Mouse (Mus musculus): ENCODE measurements around the gene Pigl. TPM values are rescaled to one million over a fixed set of nuclear protein-coding genes. Genes with fewer than 3 reads are reported as not detected.
"Not testable (repeated sequence)": the region's sequence is repeated elsewhere in the genome, so short reads cannot be mapped to it uniquely, and the experiment has no call there.

The Pigl gene
- polyA plus RNA-seq, 1 experiment from 2014 or later: 6.9 TPM

DNA sequence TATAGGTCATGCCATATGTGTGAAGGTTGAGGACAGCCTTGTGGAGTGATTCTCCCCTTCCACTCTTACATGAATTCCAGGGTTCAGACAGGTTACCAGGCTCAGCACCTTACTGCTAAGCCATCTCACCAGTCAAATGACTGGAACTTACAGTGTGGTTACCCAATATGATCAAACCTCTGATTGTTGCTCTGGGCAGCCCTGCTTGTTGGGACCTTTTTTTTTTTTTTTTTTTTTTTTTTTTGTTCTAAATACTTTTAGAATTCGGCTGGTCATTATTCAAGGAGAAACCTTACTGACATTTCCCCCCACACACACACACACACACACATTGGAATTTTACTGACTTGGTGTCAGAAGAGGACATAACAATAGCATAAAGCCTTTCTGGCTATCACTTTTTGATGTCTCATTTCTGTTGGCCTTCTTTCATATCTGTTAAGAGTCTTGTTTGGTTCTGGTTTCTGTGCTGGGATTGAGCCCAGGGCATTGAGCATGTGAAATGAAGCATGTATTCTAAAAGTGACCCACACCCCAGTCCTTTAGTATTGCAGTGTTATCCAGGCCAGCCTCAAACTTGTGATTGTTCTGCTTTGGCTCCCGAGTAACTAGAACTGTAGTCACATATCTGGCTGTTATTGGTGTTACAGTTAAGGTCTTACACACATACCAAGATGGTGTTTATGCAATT is 5.1 kb downstream of the Pigl start:
- ATAC-seq: no peak
- Histone ChIP-seq H3K36me3 (ENCODE audit: control insufficient read depth, insufficient read depth) (no peaks in the 10 kb centered on the region), H3K27ac (ENCODE audit: low read length) (no peak overlapping the region), H3K4me3 (replicated peaks; ENCODE audit: low read length) (no peak overlapping the region), H3K9me3 (ENCODE audit: control insufficient read depth, low read length) (no peaks in the 10 kb centered on the region), H3K27me3 (replicated peaks; ENCODE audit: control insufficient read depth, insufficient read depth, low read length) (no peaks in the 10 kb centered on the region), H3K4me2 (ENCODE audit: low read length) (no peak overlapping the region), H3K4me1 (replicated peaks; ENCODE audit: control insufficient read depth, insufficient read depth, low read length) (peaks cover 3% of the 10 kb centered on the region), H3K9ac (replicated peaks; ENCODE audit: low read depth, low read length) (no peak overlapping the region)
- WGBS: 42% methylated on average over 2 of the region's 2 CpGs

- H3K4me1 ChIP-seq (replicated peaks; ENCODE audit: control insufficient read depth, insufficient read depth, low read length): no peaks in the 10 kb centered on the region
- H3K4me2 ChIP-seq (ENCODE audit: low read length): no peak overlapping the region
- no peak overlapping the region for H3K4me3 ChIP-seq (replicated peaks; ENCODE audit: low read length)
- no peaks in the 10 kb centered on the region for H3K9me3 ChIP-seq (ENCODE audit: control insufficient read depth, low read length)
- 95% methylated on average over 3 of the region's 3 CpGs for WGBS
- no peak overlapping the region for H3K27ac ChIP-seq (ENCODE audit: low read length)
- no peak for ATAC-seq
- H3K36me3 ChIP-seq (ENCODE audit: control insufficient read depth, insufficient read depth): no peaks in the 10 kb centered on the region
- no peak overlapping the region for H3K9ac ChIP-seq (replicated peaks; ENCODE audit: low read depth, low read length)
- H3K27me3 ChIP-seq (replicated peaks; ENCODE audit: control insufficient read depth, insufficient read depth, low read length): no peaks in the 10 kb centered on the region
Measured at GRCm38 (mm10) chr11:62464696-62465095, 6.4 kb downstream of the Pigl start.

DNA sequence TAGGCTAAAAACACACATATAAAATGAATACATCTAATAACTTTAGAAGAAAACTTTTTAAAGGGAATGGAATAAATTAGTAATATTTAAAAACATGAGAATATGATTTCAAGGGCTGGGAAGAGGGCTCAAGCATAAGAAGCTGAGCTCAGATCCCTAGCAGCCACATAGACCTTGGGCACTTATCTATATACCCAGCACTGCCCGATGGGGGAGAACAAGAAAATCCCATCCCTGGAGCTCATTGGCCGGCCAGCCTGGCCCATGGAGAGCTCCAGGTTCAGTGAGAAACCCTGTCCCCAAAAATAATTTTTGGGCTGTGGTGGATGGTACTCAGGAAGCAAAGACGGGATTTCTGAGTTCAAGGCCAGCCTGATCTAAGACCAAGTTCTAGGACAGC is 7.6 kb downstream of the Pigl start:
- ATAC-seq: no peak
- H3K4me3 ChIP-seq (replicated peaks; ENCODE audit: low read length): no peak overlapping the region
- H3K9me3 ChIP-seq (ENCODE audit: control insufficient read depth, low read length): no peaks in the 10 kb centered on the region
- no peaks in the 10 kb centered on the region for H3K27me3 ChIP-seq (replicated peaks; ENCODE audit: control insufficient read depth, insufficient read depth, low read length)
- H3K27ac ChIP-seq (ENCODE audit: low read length): no peak overlapping the region
- no peak overlapping the region for H3K9ac ChIP-seq (replicated peaks; ENCODE audit: low read depth, low read length)
- H3K4me1 ChIP-seq (replicated peaks; ENCODE audit: control insufficient read depth, insufficient read depth, low read length): no peaks in the 10 kb centered on the region
- WGBS: 92% methylated on average over 3 of the region's 3 CpGs
- H3K4me2 ChIP-seq (ENCODE audit: low read length): no peak overlapping the region
- H3K36me3 ChIP-seq (ENCODE audit: control insufficient read depth, insufficient read depth): no peaks in the 10 kb centered on the region

GRCm38 (mm10) chr11:62466546-62466945 is 8.3 kb downstream of the Pigl start:
- Histone ChIP-seq H3K4me1 (replicated peaks; ENCODE audit: control insufficient read depth, insufficient read depth, low read length) (no peaks in the 10 kb centered on the region), H3K9me3 (ENCODE audit: control insufficient read depth, low read length) (no peaks in the 10 kb centered on the region), H3K4me3 (replicated peaks; ENCODE audit: low read length) (no peak overlapping the region), H3K27me3 (replicated peaks; ENCODE audit: control insufficient read depth, insufficient read depth, low read length) (no peaks in the 10 kb centered on the region), H3K9ac (replicated peaks; ENCODE audit: low read depth, low read length) (no peak overlapping the region), H3K4me2 (ENCODE audit: low read length) (no peak overlapping the region), H3K27ac (ENCODE audit: low read length) (no peak overlapping the region), H3K36me3 (ENCODE audit: control insufficient read depth, insufficient read depth) (no peaks in the 10 kb centered on the region)
- 90% methylated on average over 3 of the region's 3 CpGs for WGBS
- no peak for ATAC-seq

GRCm38 (mm10) chr11:62467289-62467688 is 9.0 kb downstream of the Pigl start:
- not testable (repeated sequence) for H3K4me1 ChIP-seq (replicated peaks; ENCODE audit: control insufficient read depth, insufficient read depth, low read length); H3K9ac ChIP-seq (replicated peaks; ENCODE audit: low read depth, low read length); H3K4me2 ChIP-seq (ENCODE audit: low read length); H3K4me3 ChIP-seq (replicated peaks; ENCODE audit: low read length); H3K27ac ChIP-seq (ENCODE audit: low read length); ATAC-seq; H3K27me3 ChIP-seq (replicated peaks; ENCODE audit: control insufficient read depth, insufficient read depth, low read length); H3K36me3 ChIP-seq (ENCODE audit: control insufficient read depth, insufficient read depth); H3K9me3 ChIP-seq (ENCODE audit: control insufficient read depth, low read length)

DNA sequence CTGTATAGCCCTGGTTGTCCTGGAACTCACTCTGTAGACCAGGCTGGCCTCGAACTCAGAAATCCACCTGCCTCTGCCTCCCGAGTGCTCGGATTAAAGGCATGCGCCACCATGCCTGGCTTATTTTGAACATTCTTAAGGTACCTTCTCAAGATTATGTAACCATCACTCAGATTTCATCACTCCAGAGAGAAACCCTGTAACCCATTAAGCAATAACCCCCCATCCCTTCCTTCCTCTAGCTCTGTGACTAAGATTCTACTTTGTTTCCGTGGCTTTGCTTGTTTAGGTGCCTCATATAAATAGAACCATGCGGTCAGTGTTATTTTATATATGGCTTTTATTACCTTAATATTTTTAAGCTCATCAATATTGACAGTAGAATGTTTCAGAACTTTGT is 12.2 kb downstream of the Pigl start:
- no peak overlapping the region for H3K27ac ChIP-seq (ENCODE audit: low read length)
- H3K4me3 ChIP-seq (replicated peaks; ENCODE audit: low read length): no peak overlapping the region
- no peaks in the 10 kb centered on the region for H3K4me1 ChIP-seq (replicated peaks; ENCODE audit: control insufficient read depth, insufficient read depth, low read length)
- no peaks in the 10 kb centered on the region for H3K9me3 ChIP-seq (ENCODE audit: control insufficient read depth, low read length)
- H3K9ac ChIP-seq (replicated peaks; ENCODE audit: low read depth, low read length): no peak overlapping the region
- no peaks in the 10 kb centered on the region for H3K27me3 ChIP-seq (replicated peaks; ENCODE audit: control insufficient read depth, insufficient read depth, low read length)
- H3K4me2 ChIP-seq (ENCODE audit: low read length): no peak overlapping the region
- WGBS: 96% methylated on average over 6 of the region's 6 CpGs
- no peak for ATAC-seq
- no peaks in the 10 kb centered on the region for H3K36me3 ChIP-seq (ENCODE audit: control insufficient read depth, insufficient read depth)

GRCm38 (mm10) chr11:62473516-62473915 is 15.3 kb downstream of the Pigl start:
- 91% methylated on average over 5 of the region's 5 CpGs for WGBS
- H3K4me2 ChIP-seq (ENCODE audit: low read length): no peak overlapping the region
- no peak overlapping the region for H3K9ac ChIP-seq (replicated peaks; ENCODE audit: low read depth, low read length)
- H3K9me3 ChIP-seq (ENCODE audit: control insufficient read depth, low read length): no peaks in the 10 kb centered on the region
- no peak overlapping the region for H3K27ac ChIP-seq (ENCODE audit: low read length)
- ATAC-seq: no peak
- H3K27me3 ChIP-seq (replicated peaks; ENCODE audit: control insufficient read depth, insufficient read depth, low read length): no peaks in the 10 kb centered on the region
- no peak overlapping the region for H3K4me3 ChIP-seq (replicated peaks; ENCODE audit: low read length)
- H3K4me1 ChIP-seq (replicated peaks; ENCODE audit: control insufficient read depth, insufficient read depth, low read length): no peaks in the 10 kb centered on the region
- H3K36me3 ChIP-seq (ENCODE audit: control insufficient read depth, insufficient read depth): no peaks in the 10 kb centered on the region

DNA sequence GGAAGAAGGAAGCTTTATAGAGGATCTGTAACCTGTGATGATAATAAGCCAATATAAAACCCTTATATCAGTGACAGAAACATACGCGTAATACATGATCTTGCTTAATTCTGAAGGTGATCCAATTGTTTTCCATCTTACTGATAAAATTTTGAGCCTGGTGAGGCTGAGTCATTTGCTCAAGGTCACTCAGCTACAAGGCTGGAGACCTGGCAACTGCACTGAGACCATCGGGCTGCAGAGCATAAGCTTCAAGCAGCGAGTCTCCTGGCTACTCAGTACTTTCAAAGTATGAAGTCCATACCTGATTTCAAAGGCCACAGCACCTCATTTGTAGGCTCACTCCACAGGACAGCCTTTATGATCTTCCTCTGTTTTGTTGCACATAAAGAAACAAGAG is 17.9 kb downstream of the Pigl start:
- no peak overlapping the region for H3K4me3 ChIP-seq (replicated peaks; ENCODE audit: low read length)
- H3K9me3 ChIP-seq (ENCODE audit: control insufficient read depth, low read length): no peaks in the 10 kb centered on the region
- no peak overlapping the region for H3K4me2 ChIP-seq (ENCODE audit: low read length)
- no peaks in the 10 kb centered on the region for H3K27me3 ChIP-seq (replicated peaks; ENCODE audit: control insufficient read depth, insufficient read depth, low read length)
- no peak overlapping the region for H3K9ac ChIP-seq (replicated peaks; ENCODE audit: low read depth, low read length)
- H3K4me1 ChIP-seq (replicated peaks; ENCODE audit: control insufficient read depth, insufficient read depth, low read length): no peaks in the 10 kb centered on the region
- H3K27ac ChIP-seq (ENCODE audit: low read length): no peak overlapping the region
- WGBS: 95% methylated on average over 4 of the region's 4 CpGs
- H3K36me3 ChIP-seq (ENCODE audit: control insufficient read depth, insufficient read depth): no peaks in the 10 kb centered on the region
- ATAC-seq: no peak

GRCm38 (mm10) chr11:62478931-62479330 is 20.7 kb downstream of the Pigl start:
- Histone ChIP-seq H3K27me3 (replicated peaks; ENCODE audit: control insufficient read depth, insufficient read depth, low read length) (no peaks in the 10 kb centered on the region), H3K4me1 (replicated peaks; ENCODE audit: control insufficient read depth, insufficient read depth, low read length) (no peaks in the 10 kb centered on the region), H3K27ac (ENCODE audit: low read length) (no peak overlapping the region), H3K4me2 (ENCODE audit: low read length) (no peak overlapping the region), H3K9me3 (ENCODE audit: control insufficient read depth, low read length) (no peaks in the 10 kb centered on the region), H3K36me3 (ENCODE audit: control insufficient read depth, insufficient read depth) (no peaks in the 10 kb centered on the region), H3K4me3 (replicated peaks; ENCODE audit: low read length) (no peak overlapping the region), H3K9ac (replicated peaks; ENCODE audit: low read depth, low read length) (no peak overlapping the region)
- 74% methylated on average over 6 of the region's 6 CpGs for WGBS
- no peak for ATAC-seq

- Histone ChIP-seq H3K27me3 (replicated peaks; ENCODE audit: control insufficient read depth, insufficient read depth, low read length) (no peaks in the 10 kb centered on the region), H3K4me1 (replicated peaks; ENCODE audit: control insufficient read depth, insufficient read depth, low read length) (no peaks in the 10 kb centered on the region), H3K4me3 (replicated peaks; ENCODE audit: low read length) (no peak overlapping the region), H3K9ac (replicated peaks; ENCODE audit: low read depth, low read length) (no peak overlapping the region), H3K27ac (ENCODE audit: low read length) (no peak overlapping the region), H3K4me2 (ENCODE audit: low read length) (no peak overlapping the region), H3K9me3 (ENCODE audit: control insufficient read depth, low read length) (no peaks in the 10 kb centered on the region), H3K36me3 (ENCODE audit: control insufficient read depth, insufficient read depth) (no peaks in the 10 kb centered on the region)
- WGBS: 89% methylated on average over 5 of the region's 5 CpGs
- no peak for ATAC-seq
Measured at GRCm38 (mm10) chr11:62479581-62479980, 21.3 kb downstream of the Pigl start.
